Mouse (Mus musculus): ENCODE measurements around the gene Exoc7. TPM values are rescaled to one million over a fixed set of nuclear protein-coding genes. Genes with fewer than 3 reads are reported as not detected.
A peak's percentile ranks its signal among the peaks of the same experiment; 100 is the strongest.

Gene Exoc7
- polyA plus RNA-seq, 1 experiment from 2014 or later, result 113 TPM

DNA sequence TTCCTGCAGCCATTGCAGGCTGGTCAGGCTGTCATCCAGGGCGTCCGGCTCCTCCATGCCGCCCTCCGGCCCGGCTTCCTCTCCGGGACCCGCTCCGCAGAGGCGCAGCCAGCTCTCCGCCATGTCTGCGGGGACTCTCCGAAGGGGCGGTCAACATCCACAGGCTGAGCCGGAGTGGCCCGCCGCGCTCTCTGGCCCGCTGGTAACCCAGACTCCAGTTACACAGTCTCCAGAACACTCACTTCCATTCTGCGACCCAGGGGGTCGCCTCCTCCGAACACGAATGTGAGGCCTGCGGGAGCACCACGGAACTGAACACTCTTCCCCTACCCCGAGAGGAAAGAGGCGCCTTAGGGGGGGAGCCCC, 27.4 kb upstream of the Exoc7 start:
- Histone ChIP-seq H3K27ac (replicated peaks) (no peak overlapping the region), H3K9me3 (replicated peaks) (no peaks in the 10 kb centered on the region), H3K4me1 (peaks cover 61% of the 10 kb centered on the region), H3K27me3 (replicated peaks) (peaks cover 24% of the 10 kb centered on the region), H3K4me2 (peak overlapping the region; percentile 99), H3K36me3 (peaks cover 6% of the 10 kb centered on the region; the same call in 1 of the 2 replicates), H3K4me3 (replicated peaks) (peak overlapping the region; percentile 57), H3K9ac (replicated peaks) (0 out of 2 replicates have a peak overlapping the region, but pooled peaks have one; percentile 3)
- 5% methylated on average over 26 of the region's 26 CpGs for WGBS
- ATAC-seq (ENCODE audit: low FRiP score), result no peak

DNA sequence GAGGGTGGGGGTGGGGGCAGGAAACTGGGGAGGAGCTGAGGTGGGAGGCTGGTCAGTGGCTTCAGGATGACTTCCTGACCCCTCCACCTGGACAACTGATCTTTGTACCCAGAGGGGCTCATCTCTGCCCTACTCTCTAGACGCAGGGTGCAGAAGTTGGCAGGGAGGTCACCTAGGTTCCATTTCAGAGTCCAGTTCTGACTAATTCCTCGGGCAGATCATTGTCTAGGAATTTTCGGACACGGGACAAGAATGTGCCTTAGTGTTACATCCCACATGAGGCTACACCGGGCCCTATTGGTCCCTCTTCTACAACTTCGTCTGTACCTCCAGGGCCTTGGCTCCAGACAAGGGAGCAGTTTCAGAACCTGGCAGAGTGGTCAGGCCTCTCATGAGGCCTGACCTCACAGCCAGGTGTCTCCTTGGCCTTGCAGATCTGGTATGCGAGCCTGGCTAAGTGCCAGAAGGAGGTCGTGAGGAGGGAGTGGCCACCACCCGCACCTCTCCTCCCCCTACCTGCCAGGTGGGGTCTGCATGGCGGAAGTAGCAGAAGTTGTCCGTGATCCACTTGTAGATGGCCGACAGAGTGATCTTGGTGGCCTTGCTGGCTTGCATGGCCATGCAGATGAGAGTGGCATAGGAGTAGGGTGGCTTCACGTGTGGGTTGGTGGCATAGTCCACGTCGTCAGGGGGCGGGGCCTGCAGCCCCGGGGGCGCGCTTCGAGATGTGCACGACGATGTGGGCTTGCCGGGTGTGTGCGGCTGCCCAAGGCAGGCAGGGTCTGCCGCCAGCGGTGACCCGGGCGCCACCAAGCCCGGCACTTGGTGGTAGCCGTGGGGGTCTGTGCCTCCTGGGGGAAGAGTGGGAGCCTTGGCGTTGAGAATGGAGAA, 26.7 kb upstream of the Exoc7 start:
- Histone ChIP-seq H3K9me3 (replicated peaks) (no peaks in the 10 kb centered on the region), H3K4me1 (peaks cover 66% of the 10 kb centered on the region), H3K9ac (replicated peaks) (no peak overlapping the region), H3K27me3 (replicated peaks) (peaks cover 24% of the 10 kb centered on the region), H3K4me2 (peak overlapping the region; percentile 99), H3K36me3 (no peaks in the 10 kb centered on the region), H3K27ac (replicated peaks) (no peak overlapping the region; the same call in 1 of the 2 replicates), H3K4me3 (replicated peaks) (peak overlapping the region; percentile 57)
- 24% methylated on average over 31 of the region's 31 CpGs for WGBS
- ATAC-seq (ENCODE audit: low FRiP score), result no peak

DNA sequence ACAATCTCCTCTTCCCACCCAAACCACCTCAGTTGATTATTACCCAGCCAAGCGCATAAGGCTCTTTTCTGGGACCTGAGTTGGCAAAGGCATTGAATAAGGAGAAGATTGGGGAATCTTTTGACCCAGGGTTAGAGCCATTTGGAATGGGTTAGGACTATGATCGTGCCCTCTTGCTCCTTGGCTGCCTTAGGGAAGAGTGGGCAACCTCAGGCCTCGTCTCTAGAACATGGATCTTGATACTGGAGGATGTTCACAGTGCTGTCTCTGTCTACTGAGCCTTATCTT, 25.9 kb upstream of the Exoc7 start:
- WGBS, result 60% methylated on average over 3 of the region's 3 CpGs
- no peak overlapping the region for H3K9ac ChIP-seq (replicated peaks)
- H3K4me2 ChIP-seq, result peak overlapping the region; percentile 99; the same call in 1 of the 2 replicates
- peaks cover 66% of the 10 kb centered on the region for H3K4me1 ChIP-seq
- no peaks in the 10 kb centered on the region for H3K36me3 ChIP-seq
- H3K27ac ChIP-seq (replicated peaks), result peak overlapping the region; percentile 37; the same call in 1 of the 2 replicates
- H3K27me3 ChIP-seq (replicated peaks), result peaks cover 23% of the 10 kb centered on the region
- no peak overlapping the region for H3K4me3 ChIP-seq (replicated peaks)
- no peaks in the 10 kb centered on the region for H3K9me3 ChIP-seq (replicated peaks)
- ATAC-seq (ENCODE audit: low FRiP score), result no peak

DNA sequence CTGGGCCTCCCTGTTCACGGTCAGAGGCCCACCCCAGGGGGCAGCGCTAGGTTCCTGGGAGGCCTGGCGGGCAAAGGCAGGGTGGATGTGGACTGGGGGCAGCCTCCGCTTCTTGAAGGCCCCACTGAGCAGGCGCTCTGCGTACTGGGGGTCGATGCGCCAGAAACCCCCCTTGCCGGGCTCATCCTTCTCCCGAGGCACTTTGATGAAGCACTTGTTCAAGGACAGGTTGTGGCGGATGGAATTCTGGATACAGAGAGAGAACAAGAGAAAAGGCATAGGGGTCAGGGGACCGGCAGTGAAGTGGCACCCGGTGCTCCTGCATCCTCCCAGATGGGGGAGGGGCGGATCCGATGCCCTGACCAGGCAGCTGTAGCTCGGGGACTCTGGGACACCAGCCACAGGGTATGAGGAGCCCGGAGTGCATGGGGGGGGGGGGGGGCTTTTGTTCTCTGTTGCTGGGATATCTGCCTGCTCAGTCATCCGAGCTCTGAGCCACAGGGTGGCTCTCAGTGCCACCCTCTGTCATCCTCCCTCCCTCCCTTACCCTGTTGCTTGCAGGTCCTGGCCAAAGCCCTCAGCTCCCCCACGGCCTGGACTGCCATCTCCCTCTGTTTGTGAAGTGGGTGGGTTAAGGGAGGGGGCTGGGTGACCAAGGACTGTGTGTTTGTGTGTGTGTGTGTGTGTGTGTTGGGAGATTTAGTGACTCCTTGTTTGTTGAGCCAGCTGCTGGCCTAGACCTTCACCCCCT, 25.4 kb upstream of the Exoc7 start:
- Histone ChIP-seq H3K4me3 (replicated peaks) (no peak overlapping the region), H3K9ac (replicated peaks) (no peak overlapping the region), H3K9me3 (replicated peaks) (no peaks in the 10 kb centered on the region), H3K36me3 (no peaks in the 10 kb centered on the region), H3K27me3 (replicated peaks) (peaks cover 21% of the 10 kb centered on the region), H3K27ac (replicated peaks) (peak overlapping the region; percentile 51), H3K4me2 (peak overlapping the region; percentile 99; the same call in 1 of the 2 replicates), H3K4me1 (peaks cover 66% of the 10 kb centered on the region)
- ATAC-seq (ENCODE audit: low FRiP score), result 0 out of 2 replicates have a peak, but pooled peaks have one; percentile 10
- WGBS, result 24% methylated on average over 17 of the region's 19 CpGs

DNA sequence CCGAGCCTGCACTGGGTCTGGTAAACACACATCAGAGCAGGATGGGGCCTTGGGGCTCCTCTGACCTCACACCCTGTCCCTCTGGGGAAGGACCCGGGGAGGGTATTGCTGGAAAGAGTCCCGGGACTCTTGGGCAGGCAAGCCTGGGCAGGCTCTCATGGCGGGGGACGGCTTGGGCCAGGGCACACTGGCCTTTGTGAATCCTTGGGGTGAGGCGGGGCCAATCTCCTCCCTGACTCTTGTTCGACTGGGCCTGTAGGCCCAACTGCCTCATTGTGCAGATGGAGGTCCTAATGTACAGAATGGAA, 23.1 kb upstream of the Exoc7 start:
- Histone ChIP-seq H3K9ac (replicated peaks) (no peak overlapping the region), H3K4me1 (peaks cover 45% of the 10 kb centered on the region), H3K4me3 (replicated peaks) (no peak overlapping the region), H3K27ac (replicated peaks) (peak overlapping the region; percentile 67), H3K9me3 (replicated peaks) (no peaks in the 10 kb centered on the region), H3K36me3 (no peaks in the 10 kb centered on the region), H3K4me2 (no peak overlapping the region), H3K27me3 (replicated peaks) (peaks cover 21% of the 10 kb centered on the region)
- ATAC-seq (ENCODE audit: low FRiP score), result no peak
- 57% methylated on average over 7 of the region's 7 CpGs for WGBS

DNA sequence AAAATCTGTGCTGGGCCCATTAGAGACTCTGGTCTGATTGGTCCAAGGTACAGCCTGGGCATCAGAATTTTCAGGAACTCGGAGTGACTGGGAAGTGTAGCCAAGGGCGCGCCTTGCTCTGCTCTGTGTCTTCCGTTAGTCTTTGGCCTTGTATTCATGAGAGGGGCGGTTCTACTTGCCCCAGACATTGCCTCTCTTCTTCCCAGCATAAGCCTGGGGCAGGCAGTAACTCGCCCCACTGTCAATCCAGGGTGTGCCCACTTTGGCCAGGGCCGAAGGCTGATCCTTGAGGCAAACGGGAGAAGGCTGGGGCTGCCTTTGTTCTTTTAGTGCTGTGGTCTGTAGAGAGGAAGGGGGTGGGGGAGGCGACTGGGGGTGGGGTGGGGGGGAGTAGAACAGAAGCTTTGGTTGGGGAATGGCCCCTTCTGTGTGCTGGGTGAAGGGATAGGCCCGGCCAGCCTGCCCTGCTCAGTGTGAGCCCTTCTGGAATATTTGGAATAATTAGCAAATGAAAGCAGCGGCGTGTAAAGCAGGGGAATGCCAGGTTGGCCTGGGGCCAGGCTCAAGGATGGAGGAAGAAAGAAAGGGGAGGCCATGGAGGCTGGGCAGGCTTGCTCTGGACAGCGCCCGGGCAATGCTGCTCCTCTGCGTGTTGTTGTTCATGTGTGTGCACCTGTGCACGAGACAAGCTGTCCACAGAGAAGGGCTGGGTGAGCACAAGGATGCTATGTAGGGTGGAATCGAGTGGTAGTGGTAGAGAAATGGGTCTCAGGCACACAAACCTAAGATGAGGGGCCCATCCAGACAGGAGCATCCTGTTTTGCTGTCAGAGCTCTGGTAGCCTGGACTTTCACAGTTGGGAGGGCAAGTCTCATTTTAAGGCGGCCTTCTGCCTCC, 22.5 kb upstream of the Exoc7 start:
- H3K4me1 ChIP-seq, result peaks cover 39% of the 10 kb centered on the region
- H3K4me2 ChIP-seq, result no peak overlapping the region
- H3K36me3 ChIP-seq, result no peaks in the 10 kb centered on the region
- no peak overlapping the region for H3K9ac ChIP-seq (replicated peaks)
- H3K9me3 ChIP-seq (replicated peaks), result no peaks in the 10 kb centered on the region
- H3K4me3 ChIP-seq (replicated peaks), result no peak overlapping the region
- peak overlapping the region; percentile 67 for H3K27ac ChIP-seq (replicated peaks)
- H3K27me3 ChIP-seq (replicated peaks), result peaks cover 16% of the 10 kb centered on the region
- WGBS, result 29% methylated on average over 18 of the region's 18 CpGs
- ATAC-seq (ENCODE audit: low FRiP score), result peak; percentile 33; the same call in 1 of the 2 replicates

DNA sequence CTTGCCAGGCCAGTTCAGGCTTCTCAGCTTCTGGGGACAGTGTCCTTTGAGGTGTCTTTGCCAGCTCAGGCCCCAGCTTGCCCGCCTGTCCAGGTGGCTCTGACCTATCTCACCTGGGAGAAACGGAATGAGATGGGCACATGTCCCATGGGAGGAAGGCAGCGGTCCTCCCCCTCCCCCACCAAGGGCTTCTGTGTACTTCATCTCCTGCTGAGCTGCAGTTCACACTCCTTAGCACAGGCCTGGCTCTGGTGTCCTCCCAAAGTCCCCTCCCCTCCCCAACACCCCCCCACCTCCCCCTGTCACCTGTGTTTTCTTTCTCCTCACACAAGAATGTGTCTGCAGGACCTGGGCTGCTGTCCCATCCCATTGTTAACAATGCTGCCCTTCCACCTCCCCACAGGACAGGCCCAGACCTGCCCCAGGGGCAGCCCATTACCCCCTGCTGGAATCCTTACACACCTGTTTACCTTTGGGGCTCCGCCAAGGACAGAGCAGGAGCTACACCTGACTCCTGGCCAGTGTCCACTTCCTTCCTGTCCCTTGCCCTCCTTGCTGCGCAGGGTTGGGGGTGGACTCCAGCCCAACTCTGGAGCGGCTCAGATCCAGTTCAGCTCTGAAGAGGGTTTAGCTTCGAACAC, 20.1 kb upstream of the Exoc7 start:
- WGBS, result 82% methylated on average over 7 of the region's 7 CpGs
- no peaks in the 10 kb centered on the region for H3K9me3 ChIP-seq (replicated peaks)

DNA sequence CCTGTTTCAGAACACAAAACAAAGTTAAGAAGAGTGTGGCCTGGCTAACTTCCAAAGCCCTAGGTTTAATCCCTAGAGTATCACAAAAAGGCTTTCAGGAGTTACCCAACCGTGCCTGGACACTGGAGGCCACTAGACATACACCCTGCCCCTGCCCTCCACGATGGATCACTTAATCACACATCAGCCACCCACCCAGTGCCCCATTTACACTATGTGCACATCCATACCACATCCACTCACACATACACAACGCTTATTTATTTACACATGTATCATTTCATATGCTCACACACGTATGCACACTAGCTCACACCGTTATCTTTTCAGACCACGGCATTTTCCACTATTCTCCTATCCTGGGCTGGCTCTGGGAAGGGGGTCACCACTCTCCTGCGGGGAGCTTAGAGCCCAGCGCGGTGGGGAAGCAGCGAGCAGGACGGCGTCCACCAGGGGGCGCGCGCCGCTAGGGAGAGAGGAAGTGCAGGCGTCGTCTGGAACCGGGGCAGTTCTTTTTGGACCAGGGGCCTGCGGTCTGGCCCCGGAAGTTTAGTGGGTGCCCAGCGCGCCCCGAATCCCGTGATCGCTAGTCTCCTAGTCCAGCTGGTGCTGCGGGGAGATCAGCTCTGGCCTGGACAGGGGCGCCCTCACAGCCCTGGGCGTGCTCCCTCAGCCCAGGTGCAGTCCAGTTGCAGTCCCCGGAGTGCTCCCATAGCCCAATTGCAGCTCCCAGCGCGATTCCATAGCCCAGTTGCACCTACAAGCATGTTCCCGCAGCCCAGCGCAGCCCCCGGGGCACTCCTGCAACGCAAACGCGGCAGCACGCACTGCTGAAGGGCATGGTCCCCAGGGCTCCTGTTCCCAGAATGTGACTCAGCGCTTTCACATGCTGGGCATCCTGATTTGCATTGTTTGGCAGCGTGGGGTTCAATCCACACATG, 12.0 kb upstream of the Exoc7 start:
- peak overlapping the region; percentile 45 for H3K4me3 ChIP-seq (replicated peaks)
- 2% methylated on average over 38 of the region's 41 CpGs for WGBS
- peak overlapping the region; percentile 62 for H3K9ac ChIP-seq (replicated peaks)
- H3K27ac ChIP-seq (replicated peaks), result no peak overlapping the region
- peak overlapping the region; percentile 99 for H3K4me2 ChIP-seq
- H3K4me1 ChIP-seq, result peaks cover 9% of the 10 kb centered on the region
- H3K9me3 ChIP-seq (replicated peaks), result no peaks in the 10 kb centered on the region
- no peaks in the 10 kb centered on the region for H3K36me3 ChIP-seq
- no peaks in the 10 kb centered on the region; the same call in 1 of the 2 replicates for H3K27me3 ChIP-seq (replicated peaks)
- ATAC-seq (ENCODE audit: low FRiP score), result peak; percentile 83

More for the DNA sequence above, 20.1 kb upstream of the Exoc7 start:
- Histone ChIP-seq H3K9ac (replicated peaks) (no peak overlapping the region), H3K27me3 (replicated peaks) (no peaks in the 10 kb centered on the region), H3K27ac (replicated peaks) (no peak overlapping the region), H3K4me3 (replicated peaks) (no peak overlapping the region), H3K4me1 (peaks cover 16% of the 10 kb centered on the region), H3K36me3 (no peaks in the 10 kb centered on the region), H3K4me2 (no peak overlapping the region)
- no peak for ATAC-seq (ENCODE audit: low FRiP score)

DNA sequence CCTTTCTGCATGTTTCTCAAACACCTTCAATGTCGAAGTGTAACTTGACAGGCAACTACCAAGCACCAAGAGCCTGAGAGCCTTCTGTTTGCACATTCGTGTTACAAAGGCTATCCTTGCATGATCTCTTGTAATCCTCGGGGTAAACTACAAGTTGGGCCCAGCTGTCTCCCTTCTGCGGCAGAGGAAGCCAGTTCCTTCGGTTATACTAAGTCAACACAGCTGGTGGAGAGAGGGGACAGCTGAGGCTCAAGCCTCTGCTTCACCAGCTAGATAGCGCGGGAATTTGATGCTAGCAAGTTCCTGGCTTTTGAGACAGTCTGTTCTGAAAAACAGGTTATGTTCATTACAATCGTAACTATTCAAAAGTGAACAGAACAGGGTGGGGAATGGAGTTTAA, 5.3 kb upstream of the Exoc7 start:
- Histone ChIP-seq H3K36me3 (no peaks in the 10 kb centered on the region), H3K4me3 (replicated peaks) (no peak overlapping the region), H3K27me3 (replicated peaks) (no peaks in the 10 kb centered on the region), H3K9ac (replicated peaks) (no peak overlapping the region), H3K4me2 (no peak overlapping the region), H3K9me3 (replicated peaks) (no peaks in the 10 kb centered on the region), H3K27ac (replicated peaks) (no peak overlapping the region), H3K4me1 (peaks cover 6% of the 10 kb centered on the region; the same call in 1 of the 2 replicates)
- ATAC-seq (ENCODE audit: low FRiP score), result no peak
- 60% methylated on average over 8 of the region's 8 CpGs for WGBS

DNA sequence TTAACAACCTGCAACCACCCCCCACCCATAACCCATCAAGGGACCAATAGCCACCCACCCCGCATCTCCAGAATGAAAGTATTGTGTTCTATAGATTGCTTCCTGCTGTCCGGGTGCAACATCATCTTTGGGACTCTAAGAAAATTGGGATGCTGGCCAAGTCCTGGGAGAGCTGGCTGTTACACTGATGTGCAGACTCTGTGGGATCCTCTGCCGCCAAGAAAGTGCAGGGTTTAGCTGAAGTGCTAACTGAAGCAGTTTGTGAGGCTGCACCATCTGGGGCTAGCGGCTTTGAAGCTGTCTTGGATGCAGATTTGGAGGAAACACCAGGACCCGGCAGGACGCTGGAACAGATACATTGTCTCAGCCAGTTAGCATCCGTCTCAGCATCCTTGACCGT, 4.1 kb upstream of the Exoc7 start:
- Histone ChIP-seq H3K27me3 (replicated peaks) (no peaks in the 10 kb centered on the region), H3K4me1 (peaks cover 10% of the 10 kb centered on the region), H3K9me3 (replicated peaks) (no peaks in the 10 kb centered on the region), H3K36me3 (no peaks in the 10 kb centered on the region), H3K27ac (replicated peaks) (no peak overlapping the region; the same call in 1 of the 2 replicates), H3K9ac (replicated peaks) (no peak overlapping the region), H3K4me2 (no peak overlapping the region), H3K4me3 (replicated peaks) (no peak overlapping the region)
- 34% methylated on average over 8 of the region's 8 CpGs for WGBS
- ATAC-seq (ENCODE audit: low FRiP score), result no peak

Measured in neural tube, embryonic 15.5 days (tissue).